Mouse (Mus musculus): ENCODE measurements around the gene Tle4. TPM values are rescaled to one million over a fixed set of nuclear protein-coding genes. Genes with fewer than 3 reads are reported as not detected.

The Tle4 gene
- total RNA-seq, 2 experiments from 2014 or later, result 18.6 to 32.3 TPM

GRCm38 (mm10) chr19:14591809-14592535 lies 5.9 kb downstream of the Tle4 start:
- ATAC-seq (ENCODE audit: poor library complexity, severe bottlenecking), result no peak

DNA sequence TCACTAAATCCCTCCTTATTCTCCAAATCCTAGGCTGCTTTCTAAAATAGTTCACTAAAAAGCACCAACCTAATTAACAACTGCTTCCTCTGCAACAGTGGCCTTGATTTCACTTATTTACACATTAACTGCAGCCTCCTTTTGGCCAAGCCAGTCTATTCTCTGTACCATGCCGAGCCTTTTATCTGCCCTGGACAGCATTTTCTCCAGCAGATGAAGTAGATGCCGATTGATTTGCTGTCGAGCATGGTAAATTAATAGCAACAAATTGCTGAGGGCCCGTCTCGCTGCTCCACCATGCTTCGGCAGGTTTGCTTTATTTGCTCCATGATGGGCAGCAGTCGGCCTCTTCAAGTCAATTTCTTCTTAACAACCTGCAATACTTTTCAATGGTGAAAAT lies 7.7 kb downstream of the Tle4 start:
- ATAC-seq (ENCODE audit: poor library complexity, severe bottlenecking), result no peak

GRCm38 (mm10) chr19:14588221-14589123 lies 9.4 kb downstream of the Tle4 start:
- no peak for ATAC-seq (ENCODE audit: poor library complexity, severe bottlenecking)

GRCm38 (mm10) chr19:14586171-14586570 lies 11.7 kb downstream of the Tle4 start:
- ATAC-seq (ENCODE audit: poor library complexity, severe bottlenecking), result peak; percentile 98

GRCm38 (mm10) chr19:14585731-14586130 lies 12.1 kb downstream of the Tle4 start:
- no peak; the same call in 1 of the 2 replicates for ATAC-seq (ENCODE audit: poor library complexity, severe bottlenecking)

DNA sequence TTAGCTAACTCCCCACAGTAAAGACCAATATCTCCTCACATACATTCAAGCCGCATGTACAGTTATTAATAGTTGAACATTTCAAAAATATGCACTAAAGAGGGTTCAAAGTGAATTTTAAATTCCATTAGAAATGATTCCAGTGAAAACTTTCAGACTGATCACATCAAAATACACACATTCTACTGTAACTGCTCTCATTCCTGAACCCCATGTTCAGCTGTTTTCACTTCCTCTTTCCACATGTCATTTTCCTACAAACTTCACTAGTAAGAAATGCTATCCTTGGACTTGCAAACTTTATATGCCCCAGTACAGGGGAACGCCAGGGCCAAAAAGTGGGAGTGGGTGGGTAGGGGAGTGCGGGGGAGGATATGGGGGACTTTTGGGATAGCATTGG lies 12.6 kb downstream of the Tle4 start:
- no peak for ATAC-seq (ENCODE audit: poor library complexity, severe bottlenecking)

GRCm38 (mm10) chr19:14578698-14579097 lies 19.2 kb downstream of the Tle4 start:
- no peak; the same call in 1 of the 2 replicates for ATAC-seq (ENCODE audit: poor library complexity, severe bottlenecking)

GRCm38 (mm10) chr19:14578016-14578415 lies 19.8 kb downstream of the Tle4 start:
- ATAC-seq (ENCODE audit: poor library complexity, severe bottlenecking), result peak; percentile 94

GRCm38 (mm10) chr19:14576311-14576710 lies 21.5 kb downstream of the Tle4 start:
- no peak for ATAC-seq (ENCODE audit: poor library complexity, severe bottlenecking)

- ATAC-seq (ENCODE audit: poor library complexity, severe bottlenecking), result no peak
Observed at GRCm38 (mm10) chr19:14568879-14569278, 29.0 kb downstream of the Tle4 start.

DNA sequence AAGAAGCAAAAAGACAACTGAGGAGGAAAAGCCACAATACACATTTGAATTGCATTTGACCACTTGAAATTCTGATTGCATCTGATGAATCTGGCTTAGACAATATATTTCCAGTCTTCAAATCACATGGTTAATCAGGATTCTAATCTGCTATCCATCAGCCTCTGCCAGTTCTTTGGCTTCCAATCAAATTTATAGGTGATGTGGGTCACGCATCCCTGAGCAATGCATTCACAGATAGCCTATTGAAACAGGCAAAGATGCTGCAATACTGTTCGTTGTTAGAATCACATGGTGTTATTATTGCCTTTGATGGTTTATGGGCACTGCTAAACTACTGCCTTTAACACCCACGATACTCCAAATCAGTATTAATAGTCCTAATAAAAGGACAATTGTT lies 30.8 kb downstream of the Tle4 start:
- no peak for ATAC-seq (ENCODE audit: poor library complexity, severe bottlenecking)

GRCm38 (mm10) chr19:14566564-14567021 lies 31.3 kb downstream of the Tle4 start:
- ATAC-seq (ENCODE audit: poor library complexity, severe bottlenecking), result no peak

- peak; percentile 88 for ATAC-seq (ENCODE audit: poor library complexity, severe bottlenecking)
Observed at GRCm38 (mm10) chr19:14565424-14566069, 32.3 kb downstream of the Tle4 start.

DNA sequence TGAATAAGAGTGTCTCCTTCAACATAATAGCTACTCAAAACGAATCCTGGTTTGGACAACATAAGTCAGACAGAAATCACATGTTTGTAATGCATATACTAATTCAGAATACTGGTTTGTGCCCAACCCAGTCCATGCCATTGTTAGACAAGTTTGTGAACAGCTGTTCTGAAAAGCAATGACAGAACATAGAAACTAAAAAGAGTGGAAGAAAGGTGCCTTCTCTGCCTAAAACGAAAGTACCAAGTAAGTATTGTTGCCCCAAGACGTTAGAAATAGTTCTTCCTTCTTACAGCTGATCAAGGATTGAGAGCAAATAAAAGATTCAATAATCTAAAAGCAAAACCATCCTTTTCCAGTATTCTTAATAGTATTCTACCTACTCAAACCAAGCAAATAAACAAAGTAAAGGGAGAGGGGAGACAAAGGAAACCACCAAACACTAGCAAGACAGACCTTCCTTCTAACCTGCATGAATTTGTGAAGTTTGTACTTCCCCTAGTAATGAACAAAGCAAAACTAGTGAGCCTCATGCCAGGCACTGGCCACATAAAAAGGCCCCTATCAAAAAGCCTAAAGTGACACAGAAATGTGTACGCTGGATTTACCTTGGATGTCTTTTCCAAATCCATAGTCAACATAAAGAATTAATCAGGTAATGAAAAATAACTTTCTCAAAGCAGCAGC lies 34.4 kb downstream of the Tle4 start:
- peak; percentile 51 for ATAC-seq (ENCODE audit: poor library complexity, severe bottlenecking)

- ATAC-seq (ENCODE audit: poor library complexity, severe bottlenecking), result no peak
Observed at GRCm38 (mm10) chr19:14547871-14548270, 50.0 kb downstream of the Tle4 start.

GRCm38 (mm10) chr19:14547133-14547842 lies 50.6 kb downstream of the Tle4 start:
- ATAC-seq (ENCODE audit: poor library complexity, severe bottlenecking), result no peak

DNA sequence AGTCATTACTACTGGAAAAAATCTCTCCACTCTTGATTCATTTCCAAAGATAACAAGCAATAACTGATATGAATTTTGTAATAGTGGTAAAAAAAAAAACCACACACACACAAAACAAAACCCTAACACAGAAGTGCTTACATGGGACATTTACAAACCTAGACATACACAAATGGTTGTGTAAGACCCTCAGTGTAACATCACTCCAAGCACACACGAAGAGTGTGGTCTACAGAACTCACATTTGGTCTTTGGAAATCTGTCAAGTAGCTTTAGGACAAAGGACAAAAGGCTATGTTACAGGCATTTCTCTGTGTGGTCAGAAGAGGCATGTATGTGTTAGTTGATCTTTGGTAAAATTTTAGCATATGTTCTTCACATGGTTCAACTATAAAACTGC lies 52.4 kb downstream of the Tle4 start:
- no peak for ATAC-seq (ENCODE audit: poor library complexity, severe bottlenecking)

DNA sequence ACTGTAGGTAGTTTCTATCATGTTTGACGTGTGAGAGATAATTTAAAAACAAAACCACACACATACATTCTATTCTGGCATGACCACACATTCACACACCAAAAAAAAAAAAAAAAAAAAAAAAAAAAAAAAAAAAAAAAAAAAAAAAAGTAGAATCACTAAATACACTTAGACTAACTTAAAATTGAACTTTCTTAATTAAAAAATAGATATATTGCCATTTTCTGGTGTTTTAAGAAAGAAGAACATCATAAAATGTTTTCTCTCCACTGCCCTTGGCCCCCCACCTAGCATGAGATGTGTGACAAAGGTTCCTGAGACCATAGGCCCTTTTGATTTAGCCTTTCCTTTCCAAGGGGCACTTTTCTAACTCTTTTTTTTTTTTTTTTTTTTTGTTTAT lies 54.5 kb downstream of the Tle4 start:
- ATAC-seq (ENCODE audit: poor library complexity, severe bottlenecking), result no peak

DNA sequence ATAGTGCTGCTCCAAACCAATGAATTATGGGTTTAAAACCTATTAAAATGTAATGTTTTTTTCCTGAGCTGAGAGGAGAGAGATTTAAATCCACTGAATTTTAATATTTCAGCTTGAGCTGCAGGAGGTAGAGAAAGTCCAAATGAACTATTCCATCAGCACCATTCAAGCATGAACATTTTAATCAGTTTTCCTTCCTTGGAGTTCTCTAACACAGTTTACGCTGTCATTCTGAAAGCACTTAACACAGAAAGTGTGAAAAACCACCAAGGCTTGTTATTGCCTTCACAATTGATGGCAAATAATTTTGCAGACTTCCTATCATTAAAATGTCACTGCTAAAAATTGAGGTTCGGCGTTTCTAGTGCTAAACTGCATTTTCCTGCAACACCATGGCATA lies 57.2 kb downstream of the Tle4 start:
- no peak for ATAC-seq (ENCODE audit: poor library complexity, severe bottlenecking)

- no peak for ATAC-seq (ENCODE audit: poor library complexity, severe bottlenecking)
Observed at GRCm38 (mm10) chr19:14536676-14537075, 61.2 kb downstream of the Tle4 start.
